8 mouse cellular contexts compared by ENCODE assay signal in the genomic region with DNA sequence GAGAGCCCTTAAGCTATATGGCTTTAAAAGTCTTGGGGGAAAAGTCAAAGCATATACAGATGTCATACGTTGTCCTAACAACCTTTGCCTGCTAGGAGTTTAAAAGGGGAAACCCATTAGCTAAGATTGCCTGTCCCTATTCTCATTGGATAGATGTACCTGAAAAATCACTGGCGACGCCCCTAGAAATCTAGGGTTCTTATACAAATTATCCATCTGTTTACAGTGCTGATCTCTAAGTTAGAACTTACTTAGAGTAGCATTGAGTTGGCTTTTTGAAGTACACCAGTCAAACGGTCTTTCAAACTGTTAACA. TPM values are rescaled to one million over a fixed set of nuclear protein-coding genes. Genes with fewer than 3 reads are reported as not detected.
DNase-seq lines count a peak whose midpoint lies in the region; ATAC-seq and TF ChIP-seq lines count a peak whose summit lies in the region.

No protein-coding gene starts in this region.

- no peak for DNase-seq in lung, postnatal 14 days
- DNase-seq in embryonic facial prominence, embryonic 14.5 days (ENCODE audit: low spot score), result no peak
- DNase-seq in testis, postnatal 10 days (ENCODE audit: low spot score), result no peak
- DNase-seq in ovary, postnatal 10 days (ENCODE audit: low spot score), result no peak
- no peak for DNase-seq in right cerebral cortex, postnatal 14 days

- TF ChIP-seq CTCF in intestine, postnatal 0 days (IDR thresholded peaks at IDR 0.05; ENCODE audit: low read depth), result no peak

- peak overlapping the region; percentile 100 for H3K9ac ChIP-seq in lung, embryonic 15.5 days
- H3K9ac ChIP-seq in embryonic facial prominence, embryonic 14.5 days (ENCODE audit: low read depth, low read length), result peak overlapping the region; percentile 100
- 0 out of 2 replicates have a peak overlapping the region, but pooled peaks have one; percentile 99 for H3K9ac ChIP-seq in intestine, postnatal 0 days (ENCODE audit: low read depth, low read length)
- H3K9ac ChIP-seq in neural tube, embryonic 15.5 days (replicated peaks), result peak overlapping the region; percentile 98

- no peaks in the 10 kb centered on the region for H3K36me3 ChIP-seq in lung, embryonic 15.5 days
- H3K36me3 ChIP-seq in embryonic facial prominence, embryonic 14.5 days (ENCODE audit: control insufficient read depth, insufficient read depth, low read length), result no peaks in the 10 kb centered on the region
- H3K36me3 ChIP-seq in intestine, postnatal 0 days (ENCODE audit: control insufficient read depth, insufficient read depth), result no peaks in the 10 kb centered on the region
- H3K36me3 ChIP-seq in neural tube, embryonic 15.5 days, result no peaks in the 10 kb centered on the region

- H3K4me3 ChIP-seq in lung, embryonic 15.5 days, result peak overlapping the region; percentile 96
- H3K4me3 ChIP-seq in embryonic facial prominence, embryonic 14.5 days (ENCODE audit: low read depth, low read length), result peak overlapping the region; percentile 92
- peak overlapping the region; percentile 90 for H3K4me3 ChIP-seq in intestine, postnatal 0 days (ENCODE audit: low read depth, low read length)
- H3K4me3 ChIP-seq in neural tube, embryonic 15.5 days (replicated peaks), result peak overlapping the region; percentile 89

- H3K4me1 ChIP-seq in lung, embryonic 15.5 days, result peaks cover 29% of the 10 kb centered on the region
- H3K4me1 ChIP-seq in embryonic facial prominence, embryonic 14.5 days (ENCODE audit: control insufficient read depth, insufficient read depth, low read length), result peaks cover 37% of the 10 kb centered on the region
- no peaks in the 10 kb centered on the region for H3K4me1 ChIP-seq in intestine, postnatal 0 days (replicated peaks; ENCODE audit: control insufficient read depth, insufficient read depth, low read length)
- H3K4me1 ChIP-seq in neural tube, embryonic 15.5 days, result peaks cover 32% of the 10 kb centered on the region

- WGBS in lung, embryonic 15.5 days, result 3% methylated on average over 4 of the region's 4 CpGs
- WGBS in embryonic facial prominence, embryonic 14.5 days, result 4% methylated on average over 4 of the region's 4 CpGs
- 11% methylated on average over 4 of the region's 4 CpGs for WGBS in intestine, postnatal 0 days
- WGBS in neural tube, embryonic 15.5 days, result 3% methylated on average over 4 of the region's 4 CpGs

- no peak for ATAC-seq in lung, embryonic 15.5 days (ENCODE audit: borderline replicate concordance, extremely low read depth, low FRiP score, low TSS enrichment)
- ATAC-seq in embryonic facial prominence, embryonic 14.5 days (ENCODE audit: low read depth), result no peak
- no peak for ATAC-seq in intestine, postnatal 0 days
- no peak for ATAC-seq in neural tube, embryonic 15.5 days (ENCODE audit: low FRiP score)

- H3K27me3 ChIP-seq in lung, embryonic 15.5 days, result no peaks in the 10 kb centered on the region
- H3K27me3 ChIP-seq in embryonic facial prominence, embryonic 14.5 days (replicated peaks; ENCODE audit: control insufficient read depth, insufficient read depth, low read length), result no peaks in the 10 kb centered on the region
- no peaks in the 10 kb centered on the region for H3K27me3 ChIP-seq in intestine, postnatal 0 days (replicated peaks; ENCODE audit: control insufficient read depth, insufficient read depth, low read length)
- no peaks in the 10 kb centered on the region for H3K27me3 ChIP-seq in neural tube, embryonic 15.5 days (replicated peaks)

- H3K9me3 ChIP-seq in lung, embryonic 15.5 days, result no peaks in the 10 kb centered on the region
- H3K9me3 ChIP-seq in embryonic facial prominence, embryonic 14.5 days (ENCODE audit: control insufficient read depth, low read length), result no peaks in the 10 kb centered on the region
- no peaks in the 10 kb centered on the region for H3K9me3 ChIP-seq in intestine, postnatal 0 days (ENCODE audit: control insufficient read depth)
- no peaks in the 10 kb centered on the region for H3K9me3 ChIP-seq in neural tube, embryonic 15.5 days (replicated peaks)

- H3K27ac ChIP-seq in lung, embryonic 15.5 days, result peak overlapping the region; percentile 100; the same call in 1 of the 2 replicates
- H3K27ac ChIP-seq in embryonic facial prominence, embryonic 14.5 days (replicated peaks; ENCODE audit: low read depth, low read length), result peak overlapping the region; percentile 100
- 0 out of 2 replicates have a peak overlapping the region, but pooled peaks have one; percentile 98 for H3K27ac ChIP-seq in intestine, postnatal 0 days (ENCODE audit: low read depth, low read length)
- peak overlapping the region; percentile 99 for H3K27ac ChIP-seq in neural tube, embryonic 15.5 days (replicated peaks)

- H3K4me2 ChIP-seq in lung, embryonic 15.5 days, result peak overlapping the region; percentile 77
- peak overlapping the region; percentile 67 for H3K4me2 ChIP-seq in embryonic facial prominence, embryonic 14.5 days (ENCODE audit: low read depth, low read length)
- peak overlapping the region; percentile 89 for H3K4me2 ChIP-seq in intestine, postnatal 0 days (replicated peaks; ENCODE audit: low read depth)
- peak overlapping the region; percentile 60 for H3K4me2 ChIP-seq in neural tube, embryonic 15.5 days

RNA-seq across cellular contexts. Expression of a gene that starts 0.4 kb away (rescaled TPM):
- 121 and 137 TPM in 2 replicates for polyA plus RNA-seq in lung, embryonic 15.5 days (2015; fragmentation: Nextera tagmentation; extraction: Ambion mirVana)
- polyA plus RNA-seq in embryonic facial prominence, embryonic 14.5 days (2014; fragmentation: Nextera tagmentation; extraction: Ambion mirVana), result 135 and 138 TPM in 2 replicates
- polyA plus RNA-seq in intestine, postnatal 0 days (2015; fragmentation: Nextera tagmentation; extraction: Ambion mirVana), result 45.2 and 52.9 TPM in 2 replicates
- 116 and 128 TPM in 2 replicates for polyA plus RNA-seq in neural tube, embryonic 15.5 days (2015; fragmentation: Nextera tagmentation; extraction: Ambion mirVana)
